Mouse (Mus musculus): ENCODE results near the gene Tspan14.

The Tspan14 gene

GRCm38 (mm10) chr14:40949730-40950614 lies 16.6 kb downstream of the Tspan14 start:
- DNase-seq = no peak

GRCm38 (mm10) chr14:40949047-40949446 lies 17.6 kb downstream of the Tspan14 start:
- DNase-seq = peak; percentile 92

- DNase-seq = no peak
These were observed 18.1 kb downstream of the Tspan14 start for GRCm38 (mm10) chr14:40948522-40948921.

GRCm38 (mm10) chr14:40947431-40948394 lies 18.9 kb downstream of the Tspan14 start:
- peak; percentile 95 for DNase-seq

GRCm38 (mm10) chr14:40943802-40944201 lies 22.8 kb downstream of the Tspan14 start:
- DNase-seq = no peak

GRCm38 (mm10) chr14:40942429-40942828 lies 24.2 kb downstream of the Tspan14 start:
- DNase-seq = no peak

- no peak for DNase-seq
These were observed 28.1 kb downstream of the Tspan14 start for GRCm38 (mm10) chr14:40938380-40938987.

- DNase-seq = peak; percentile 94
These were observed 29.6 kb downstream of the Tspan14 start for GRCm38 (mm10) chr14:40937052-40937451.

- no peak for DNase-seq
These were observed 31.1 kb downstream of the Tspan14 start for GRCm38 (mm10) chr14:40935481-40935880.

- DNase-seq = no peak
These were observed 31.6 kb downstream of the Tspan14 start for GRCm38 (mm10) chr14:40935054-40935453.

GRCm38 (mm10) chr14:40933328-40933727 lies 33.3 kb downstream of the Tspan14 start:
- no peak for DNase-seq

- DNase-seq = no peak
These were observed 34.4 kb downstream of the Tspan14 start for GRCm38 (mm10) chr14:40932225-40932624.

GRCm38 (mm10) chr14:40931115-40931829 lies 35.3 kb downstream of the Tspan14 start:
- peak; percentile 92 for DNase-seq

- DNase-seq = no peak
These were observed 36.7 kb downstream of the Tspan14 start for GRCm38 (mm10) chr14:40929943-40930342.

GRCm38 (mm10) chr14:40928897-40929296 lies 37.7 kb downstream of the Tspan14 start:
- no peak for DNase-seq

GRCm38 (mm10) chr14:40927041-40927440 lies 39.6 kb downstream of the Tspan14 start:
- peak; percentile 95 for DNase-seq

GRCm38 (mm10) chr14:40924378-40925113 lies 42.1 kb downstream of the Tspan14 start:
- DNase-seq = peak; percentile 97

- DNase-seq = no peak
These were observed 45.4 kb downstream of the Tspan14 start for GRCm38 (mm10) chr14:40921241-40921640.

GRCm38 (mm10) chr14:40919521-40919920 lies 47.1 kb downstream of the Tspan14 start:
- DNase-seq = no peak

- no peak for DNase-seq
These were observed 48.1 kb downstream of the Tspan14 start for GRCm38 (mm10) chr14:40918477-40918876.

GRCm38 (mm10) chr14:40917632-40918031 lies 49.0 kb downstream of the Tspan14 start:
- DNase-seq = peak; percentile 97

- DNase-seq = peak; percentile 92
These were observed 49.9 kb downstream of the Tspan14 start for GRCm38 (mm10) chr14:40916667-40917066.
